Mouse (Mus musculus) heart, postnatal 10 days (tissue): ENCODE data around the gene Lrit3. TPM values are rescaled to one million over a fixed set of nuclear protein-coding genes. Genes with fewer than 3 reads are reported as not detected.

Source experiments
- DNase-seq, 2 experiments: peaks; one replicate each; pipeline ENCODE4 v3.0.0; 2021
- intact Hi-C: fragments of 180-260 bp; cut with DNase I; formaldehyde crosslinking; loops from one replicate; pipeline ENCODE4 v1.15.1; 2025
- total RNA-seq, 2 experiments: library from RNA; stranded (reverse); gene quantifications; 2 replicates each; pipeline ENCODE4 v1.2.3; 2021

The Lrit3 gene
- total RNA-seq = not detected

GRCm38 (mm10) chr3:129803765-129804164 is at the start of gene Lrit3:
TSS of gene Lrit3 (minus strand) at chr3:129804030.
- no peak for DNase-seq
- intact Hi-C loops = no loop called here

- DNase-seq = no peak
- intact Hi-C loops = no loop called here
Observed at GRCm38 (mm10) chr3:129846846-129847245, 43.0 kb upstream of the Lrit3 start.

- intact Hi-C loops = no loop called here
- DNase-seq = no peak
Observed at GRCm38 (mm10) chr3:129845868-129846267, 42.0 kb upstream of the Lrit3 start.

GRCm38 (mm10) chr3:129838017-129838416 is 34.2 kb upstream of the Lrit3 start:
- DNase-seq = no peak
- intact Hi-C loops = loop anchor here (10.0 kb wide), 1 partner anchor 303 kb away; the partner anchor contains the start of gene Elovl6

- intact Hi-C loops = loop anchor here (10.0 kb wide), 1 partner anchor 302 kb away; the partner anchor contains the start of gene Elovl6
- no peak for DNase-seq
Observed at GRCm38 (mm10) chr3:129836965-129837364, 33.1 kb upstream of the Lrit3 start.

GRCm38 (mm10) chr3:129836051-129836697 is 32.3 kb upstream of the Lrit3 start:
- intact Hi-C loops = loop anchor here (10.0 kb wide), 1 partner anchor 301 kb away; the partner anchor contains the start of gene Elovl6
- DNase-seq = peak in 1 of 2 experiments; percentile 8

- peak in 1 of 2 experiments; percentile 16 for DNase-seq
Observed at GRCm38 (mm10) chr3:129835388-129835934, 31.6 kb upstream of the Lrit3 start, which contains the start of gene Cfi. TSS of gene Cfi (plus strand) at chr3:129835884.

GRCm38 (mm10) chr3:129831035-129831568 is 27.3 kb upstream of the Lrit3 start, which contains the start of gene Gar1:
TSS of gene Gar1 (minus strand) at chr3:129831396.
- intact Hi-C loops = loop anchor here (2.0 to 10.0 kb wide), 4 partner anchors 46 to 876 kb away; partner anchors contain the start of genes Casp6, Elovl6 and Ostc
- peak; percentile 97 to 98 for DNase-seq

More at GRCm38 (mm10) chr3:129835388-129835934, 31.6 kb upstream of the Lrit3 start, which contains the start of gene Cfi:
- intact Hi-C loops = loop anchor here (2.0 to 10.0 kb wide), 2 partner anchors 225 to 301 kb away; partner anchors contain the start of genes Elovl6 and Sec24b

GRCm38 (mm10) chr3:129830626-129831025 is 26.8 kb upstream of the Lrit3 start:
- no peak for DNase-seq
- intact Hi-C loops = loop anchor here (2.0 to 10.0 kb wide), 4 partner anchors 46 to 877 kb away; partner anchors contain the start of genes Casp6, Elovl6 and Ostc

- intact Hi-C loops = no loop called here
Observed at GRCm38 (mm10) chr3:129827691-129828090, 23.9 kb upstream of the Lrit3 start.

GRCm38 (mm10) chr3:129826691-129827090 is 22.9 kb upstream of the Lrit3 start:
- intact Hi-C loops = no loop called here
- DNase-seq = no peak

More at GRCm38 (mm10) chr3:129827691-129828090, 23.9 kb upstream of the Lrit3 start:
- no peak for DNase-seq

- no peak for DNase-seq
- intact Hi-C loops = no loop called here
Observed at GRCm38 (mm10) chr3:129824891-129825290, 21.1 kb upstream of the Lrit3 start.

GRCm38 (mm10) chr3:129824146-129824545 is 20.3 kb upstream of the Lrit3 start:
- DNase-seq = peak in 1 of 2 experiments; percentile 30
- intact Hi-C loops = no loop called here

GRCm38 (mm10) chr3:129823293-129823692 is 19.5 kb upstream of the Lrit3 start:
- intact Hi-C loops = loop anchor here (2.0 kb wide), 1 partner anchor 256 kb away; no protein-coding TSS in a partner anchor
- DNase-seq = no peak

- no peak for DNase-seq
Observed at GRCm38 (mm10) chr3:129822206-129822775, 18.5 kb upstream of the Lrit3 start, which contains the start of gene Rrh. TSS of gene Rrh (minus strand) at chr3:129822587.

GRCm38 (mm10) chr3:129821736-129822135 is 17.9 kb upstream of the Lrit3 start:
- intact Hi-C loops = loop anchor here (2.0 kb wide), 1 partner anchor 257 kb away; no protein-coding TSS in a partner anchor
- DNase-seq = no peak

More at GRCm38 (mm10) chr3:129822206-129822775, 18.5 kb upstream of the Lrit3 start, which contains the start of gene Rrh:
- intact Hi-C loops = loop anchor here (2.0 kb wide), 1 partner anchor 257 kb away; no protein-coding TSS in a partner anchor

GRCm38 (mm10) chr3:129820847-129821246 is 17.0 kb upstream of the Lrit3 start:
- no peak for DNase-seq
- intact Hi-C loops = no loop called here

- DNase-seq = no peak
- intact Hi-C loops = no loop called here
Observed at GRCm38 (mm10) chr3:129799011-129799410, 4.8 kb downstream of the Lrit3 start.

GRCm38 (mm10) chr3:129798551-129798950 is 5.3 kb downstream of the Lrit3 start:
- intact Hi-C loops = no loop called here
- no peak for DNase-seq

GRCm38 (mm10) chr3:129797341-129797740 is 6.5 kb downstream of the Lrit3 start:
- DNase-seq = no peak
- intact Hi-C loops = no loop called here
